Mouse (Mus musculus): Measurements from ENCODE around the gene Bmp8b. TPM values are rescaled to one million over a fixed set of nuclear protein-coding genes. Genes with fewer than 3 reads are reported as not detected.
"Not testable (repeated sequence)": the region's sequence is repeated elsewhere in the genome, so short reads cannot be mapped to it uniquely, and the experiment has no call there.

Bmp8b gene
- polyA plus RNA-seq, 3 experiments from 2014 or later, result not detected

DNA sequence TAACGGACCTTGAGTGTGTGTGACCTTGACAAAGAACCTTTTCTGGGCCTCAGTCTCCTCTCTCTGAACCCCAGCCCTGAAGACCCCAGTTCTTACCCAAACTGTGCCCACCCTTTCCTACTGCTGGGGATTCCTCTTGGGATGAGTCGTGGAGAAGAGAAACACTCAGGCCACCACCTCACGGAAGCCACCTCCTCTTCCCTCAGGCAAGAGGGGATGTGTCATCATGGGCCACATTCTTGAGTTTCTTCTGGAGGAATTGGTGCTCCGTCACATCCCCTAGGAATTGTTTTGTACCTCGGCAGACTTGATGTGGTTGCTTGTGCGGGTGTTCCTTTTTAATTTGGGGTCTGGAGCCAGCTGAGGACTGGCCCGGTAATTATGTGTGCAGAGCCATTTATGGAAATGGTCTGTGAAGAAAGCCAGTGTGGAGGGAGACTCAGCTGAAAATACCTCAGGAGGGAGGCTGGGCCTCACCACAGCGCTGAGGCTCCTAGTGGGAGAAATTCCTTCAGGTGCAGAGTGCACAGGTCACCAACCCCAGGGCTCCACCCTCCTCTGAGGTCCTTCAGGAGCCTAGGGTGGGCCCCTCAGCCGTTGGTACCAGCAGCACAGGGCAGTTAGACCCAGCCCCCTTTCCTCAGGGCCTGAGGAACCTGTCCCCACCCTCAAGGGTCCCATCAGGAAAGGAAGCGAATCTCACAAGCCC lies 6.5 kb downstream of the Bmp8b start:
- ATAC-seq, result not testable (repeated sequence)

- no peak for ATAC-seq
These were observed 7.3 kb downstream of the Bmp8b start for GRCm38 (mm10) chr4:123112216-123112764.

GRCm38 (mm10) chr4:123114651-123115050 lies 9.7 kb downstream of the Bmp8b start:
- not testable (repeated sequence) for ATAC-seq

GRCm38 (mm10) chr4:123116011-123116410 lies 11.0 kb downstream of the Bmp8b start, which contains the start of gene Oxct2b:
Gene Oxct2b, plus strand, starts transcription at chr4:123116266.
- ATAC-seq, result no peak

- ATAC-seq, result not testable (repeated sequence)
These were observed 11.7 kb downstream of the Bmp8b start for GRCm38 (mm10) chr4:123116640-123117039.

DNA sequence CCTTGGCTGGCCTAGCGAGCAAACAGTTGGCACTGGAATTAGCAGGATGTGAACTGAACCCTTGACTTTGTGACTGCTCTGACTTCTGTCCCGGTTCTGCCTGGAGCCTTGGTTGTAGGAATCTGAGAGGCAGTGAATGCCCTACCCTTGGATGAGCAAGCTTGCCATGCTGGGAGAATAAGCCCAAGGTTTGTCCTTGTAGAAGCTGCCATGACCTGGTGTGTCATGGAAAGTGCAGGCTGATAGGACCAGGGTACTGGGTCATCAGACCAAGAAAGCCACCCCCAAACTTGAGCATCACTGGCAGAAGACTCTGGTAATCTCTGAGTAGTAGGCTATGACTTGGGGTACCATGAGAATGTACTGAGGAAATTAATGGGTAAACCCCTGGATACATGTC lies 16.3 kb downstream of the Bmp8b start:
- ATAC-seq, result no peak

GRCm38 (mm10) chr4:123126626-123127025 lies 21.7 kb downstream of the Bmp8b start:
- no peak for ATAC-seq

DNA sequence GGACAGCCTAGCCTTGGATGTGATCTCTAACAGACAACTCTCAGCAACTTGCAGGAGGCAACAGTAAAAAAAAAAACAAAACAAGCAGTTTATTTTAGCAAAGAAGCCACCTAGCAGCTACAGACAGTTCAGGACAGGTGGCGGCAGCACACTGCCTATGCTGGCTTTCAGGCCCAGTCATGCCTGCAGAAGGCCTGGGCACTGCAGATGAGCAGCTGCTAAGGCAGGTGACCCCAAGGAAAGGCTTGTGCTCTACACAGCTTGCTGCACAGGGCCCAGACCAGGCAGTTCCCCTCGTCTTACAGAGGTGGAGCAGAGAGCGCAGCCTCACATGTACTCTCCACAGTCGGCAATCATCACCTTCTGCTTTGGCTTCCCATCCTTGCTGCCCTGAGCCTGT lies 22.1 kb downstream of the Bmp8b start:
- no peak for ATAC-seq

DNA sequence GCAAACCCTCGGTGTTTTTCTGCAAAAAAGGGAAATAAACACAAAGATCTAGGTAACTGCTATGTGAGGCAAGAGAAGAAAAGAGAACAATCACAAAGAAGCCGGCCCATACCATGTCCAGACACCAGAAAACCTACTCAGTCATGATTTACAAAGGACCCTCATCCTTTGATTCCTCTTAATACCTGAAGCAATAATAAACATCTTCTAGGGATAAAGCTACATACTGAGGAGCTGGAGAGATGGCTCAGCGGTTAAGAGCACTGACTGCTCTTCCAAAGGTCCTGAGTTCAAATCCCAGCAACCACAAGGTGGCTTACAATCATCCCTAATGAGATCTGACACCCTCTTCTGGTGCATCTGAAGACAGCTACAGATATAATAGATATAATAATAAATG lies 32.6 kb downstream of the Bmp8b start:
- ATAC-seq, result no peak

- ATAC-seq, result peak; percentile 99
These were observed 34.7 kb downstream of the Bmp8b start, which contains the start of gene Ppie for GRCm38 (mm10) chr4:123139513-123140154. Gene Ppie, minus strand, starts transcription at chr4:123139951.

GRCm38 (mm10) chr4:123147446-123148150 lies 42.6 kb downstream of the Bmp8b start:
- peak; percentile 71 for ATAC-seq

GRCm38 (mm10) chr4:123152003-123152402 lies 47.0 kb downstream of the Bmp8b start:
- ATAC-seq, result no peak

- no peak for ATAC-seq
These were observed 48.0 kb downstream of the Bmp8b start for GRCm38 (mm10) chr4:123152976-123153375.

DNA sequence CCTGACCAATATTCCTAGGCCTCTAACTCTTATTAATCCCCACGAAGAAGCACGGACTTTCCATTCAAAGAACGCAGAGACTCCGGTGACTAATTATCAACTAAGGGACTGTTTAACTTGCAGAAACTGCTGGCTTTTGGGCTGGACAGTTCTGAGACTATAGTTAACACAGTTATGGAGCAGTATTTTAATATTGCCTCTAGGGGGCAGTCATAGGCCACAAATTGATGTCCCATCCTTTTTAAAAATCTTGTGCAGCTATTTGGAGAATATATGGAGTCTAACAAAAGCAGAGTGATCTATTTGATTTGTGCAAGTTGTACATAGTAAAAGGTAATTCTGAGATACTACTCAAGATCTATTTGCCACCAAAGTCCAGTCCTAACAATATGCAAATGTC lies 50.0 kb downstream of the Bmp8b start:
- no peak for ATAC-seq

GRCm38 (mm10) chr4:123155427-123155826 lies 50.5 kb downstream of the Bmp8b start:
- ATAC-seq, result no peak

- no peak for ATAC-seq
These were observed 50.9 kb downstream of the Bmp8b start for GRCm38 (mm10) chr4:123155840-123156239.

- ATAC-seq, result no peak
These were observed 55.6 kb downstream of the Bmp8b start for GRCm38 (mm10) chr4:123160571-123160970.

DNA sequence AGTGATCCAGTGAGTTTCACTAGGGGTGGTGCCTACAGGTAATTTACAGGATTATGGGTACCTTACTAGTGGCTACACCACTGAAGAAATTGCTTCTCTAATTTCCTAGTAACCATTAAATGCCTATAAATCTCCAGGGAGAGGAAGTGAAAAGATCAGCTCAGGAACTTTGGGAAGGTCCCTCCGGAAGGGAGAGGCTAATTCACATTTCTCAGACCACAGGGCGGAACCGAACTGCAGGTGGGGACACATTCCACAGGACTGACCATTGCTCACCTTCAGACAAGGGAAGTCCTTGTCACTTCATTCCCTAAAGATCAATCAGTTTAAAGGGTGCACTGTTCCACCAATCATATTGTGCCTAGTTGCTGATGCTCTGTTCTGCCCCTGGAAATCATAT lies 56.3 kb downstream of the Bmp8b start:
- not testable (repeated sequence) for ATAC-seq

- no peak for ATAC-seq
These were observed 57.4 kb downstream of the Bmp8b start for GRCm38 (mm10) chr4:123162305-123162917.

GRCm38 (mm10) chr4:123164157-123164556 lies 59.2 kb downstream of the Bmp8b start:
- no peak for ATAC-seq

DNA sequence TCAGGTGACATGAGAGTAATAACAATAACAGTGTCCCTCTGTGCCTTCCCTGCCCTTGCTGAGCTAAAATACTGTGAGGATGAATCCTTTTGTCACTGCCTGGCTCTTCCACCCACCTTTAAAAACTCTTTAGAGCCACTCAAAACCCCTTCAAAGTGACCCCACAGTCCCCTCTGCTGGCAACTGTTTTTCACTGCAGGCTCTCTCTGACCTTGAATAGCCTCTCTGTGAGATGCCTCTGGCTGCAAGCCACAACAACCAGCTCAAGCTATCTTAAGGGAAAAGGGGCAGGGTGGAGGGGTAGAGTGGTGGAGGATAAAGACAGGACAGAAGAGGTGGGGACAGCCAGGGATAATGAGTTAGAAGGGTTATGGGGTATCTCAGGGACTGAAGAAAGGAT lies 66.8 kb downstream of the Bmp8b start:
- ATAC-seq, result no peak

Measured in inflammation-experienced regulatory T-cells, adult 6 months (primary cell).